13 mouse cellular contexts compared by ENCODE assay signal in genomic region chr5:64435958-64436357, GRCm38 (mm10).
"Had no signal": no experiment of that assay in that cellular context is flagged by ENCODE, and none has a peak within 500 bp of the region (broad histone marks: within the 10 kb centered on the region; RNA-seq: fewer than 3 reads in every experiment).

No protein-coding gene starts in this region.

- H3K36me3 ChIP-seq: midbrain, embryonic 10.5 days; midbrain, embryonic 15.5 days; neural tube, embryonic 13.5 days; stomach, embryonic 15.5 days had no signal

- H3K27me3 ChIP-seq: midbrain, embryonic 15.5 days; neural tube, embryonic 13.5 days; stomach, embryonic 15.5 days had no signal

- H3K27ac ChIP-seq: midbrain, embryonic 10.5 days; midbrain, embryonic 15.5 days; neural tube, embryonic 13.5 days; stomach, embryonic 15.5 days had no signal

- ATAC-seq: midbrain, embryonic 15.5 days had no signal

- H3K4me2 ChIP-seq: lung, embryonic 14.5 days; midbrain, embryonic 15.5 days; neural tube, embryonic 13.5 days; stomach, embryonic 15.5 days had no signal

- H3K4me3 ChIP-seq: midbrain, embryonic 10.5 days; midbrain, embryonic 15.5 days; neural tube, embryonic 13.5 days; stomach, embryonic 15.5 days had no signal

- H3K9ac ChIP-seq: lung, embryonic 14.5 days; midbrain, embryonic 15.5 days; neural tube, embryonic 13.5 days; stomach, embryonic 15.5 days had no signal

- DNase-seq: kidney, adult 8-10 months; kidney, postnatal 25 days; lung, embryonic 14.5 days; lung, postnatal 10 days; lung, postnatal 4 days; retina, postnatal 1 day; right cerebral cortex, postnatal 4 days; spleen, adult 18-20 months; thymus, postnatal 36 days had no signal

- H3K4me1 ChIP-seq: midbrain, embryonic 15.5 days; neural tube, embryonic 13.5 days; stomach, embryonic 15.5 days had no signal

- H3K9me3 ChIP-seq: midbrain, embryonic 10.5 days; midbrain, embryonic 15.5 days; neural tube, embryonic 13.5 days; stomach, embryonic 15.5 days had no signal
